Mouse (Mus musculus): ENCODE measurements around the gene 4930470P17Rik.

GRCm38 (mm10) chr2:170544950-170545349 lies 56.9 kb downstream of the 4930470P17Rik start:
- no peak for TF ChIP-seq POLR2A (IDR thresholded peaks at IDR 0.05; ENCODE audit: borderline replicate concordance, extremely low read depth, low read depth, low read length)
- TF ChIP-seq CTCF (IDR thresholded peaks at IDR 0.05; ENCODE audit: insufficient read depth, low read length) = no peak
